Mouse (Mus musculus): ENCODE measurements around the gene Bcl2l11. TPM values are rescaled to one million over a fixed set of nuclear protein-coding genes. Genes with fewer than 3 reads are reported as not detected.

Bcl2l11 gene
- total and polyA plus RNA-seq, 3 experiments, result 2.3 to 6.3 TPM; not detected in 1

- H3K4me1 ChIP-seq (ENCODE audit: control insufficient read depth in 1 of 2, insufficient read depth in 2 of 2, low read length in 2 of 2), result peaks cover 5 to 23% of the 10 kb centered on the region in 2 experiments
- TF ChIP-seq RCOR1 (IDR thresholded peaks at IDR 0.05; ENCODE audit: low read depth, low read length) (peak; percentile 78), TAL1 (IDR thresholded peaks at IDR 0.05; ENCODE audit: low read length) (peak; percentile 91), USF2 (IDR thresholded peaks at IDR 0.05; ENCODE audit: borderline replicate concordance in 1 of 2, insufficient read depth in 1 of 2, low read depth in 1 of 2, low read length in 2 of 2) (no peak), SIN3A (IDR thresholded peaks at IDR 0.05; ENCODE audit: low read length) (peak; percentile 78; the same call in 1 of the 2 replicates), ETS1 (IDR thresholded peaks at IDR 0.05; ENCODE audit: low read depth, low read length) (peak; percentile 85), MEF2A (IDR thresholded peaks at IDR 0.05; ENCODE audit: extremely low read depth, insufficient replicate concordance, low read depth, low read length, poor library complexity, severe bottlenecking) (0 out of 2 replicates have a peak, but pooled peaks have one; percentile 31), EP300 (IDR thresholded peaks at IDR 0.05; ENCODE audit: low read depth in 1 of 2, low read length in 2 of 2) (peak; percentile 97 to 99), TCF12 (IDR thresholded peaks at IDR 0.05; ENCODE audit: low read depth, low read length) (peak; percentile 98), POLR2AphosphoS2 (IDR thresholded peaks at IDR 0.05; ENCODE audit: low read length) (no peak), GABPA (IDR thresholded peaks at IDR 0.05; ENCODE audit: low read depth, low read length) (no peak; the same call in 1 of the 2 replicates), MYB (IDR thresholded peaks at IDR 0.05; ENCODE audit: low read depth, low read length) (peak; percentile 95), GATA1 (IDR thresholded peaks at IDR 0.05; ENCODE audit: low read depth, low read length) (peak; percentile 92), ZC3H11A (IDR thresholded peaks at IDR 0.05; ENCODE audit: low read depth, low read length) (no peak), KAT2A (conservative IDR thresholded peaks at IDR 0.05; ENCODE audit: low read depth, low read length) (0 out of 2 replicates have a peak, but pooled peaks have one; percentile 21), MXI1 (IDR thresholded peaks at IDR 0.05; ENCODE audit: low read depth, low read length) (peak; percentile 65; the same call in 1 of the 2 replicates), MAX (IDR thresholded peaks at IDR 0.05; ENCODE audit: low read length) (no peak), BHLHE40 (IDR thresholded peaks at IDR 0.05; ENCODE audit: borderline replicate concordance, low read depth, low read length) (peak; percentile 40; the same call in 1 of the 2 replicates), TBP (IDR thresholded peaks at IDR 0.05; ENCODE audit: low read depth, low read length) (0 out of 2 replicates have a peak, but pooled peaks have one; percentile 19), MYC (IDR thresholded peaks at IDR 0.05; ENCODE audit: low read depth, low read length) (0 out of 2 replicates have a peak, but pooled peaks have one; percentile 33), NELFE (IDR thresholded peaks at IDR 0.05; ENCODE audit: low read depth, low read length) (no peak), RAD21 (IDR thresholded peaks at IDR 0.05; ENCODE audit: low read depth, low read length) (no peak), ZMIZ1 (IDR thresholded peaks at IDR 0.05; ENCODE audit: low read depth, low read length) (no peak), USF1 (IDR thresholded peaks at IDR 0.05; ENCODE audit: low read depth, low read length) (no peak), ELF1 (IDR thresholded peaks at IDR 0.05; ENCODE audit: low read depth, low read length) (0 out of 2 replicates have a peak, but pooled peaks have one; percentile 16)
- DNase-seq (ENCODE audit: low read depth, low spot score), result peak; percentile 93
- no peaks in the 10 kb centered on the region for H3K27me3 ChIP-seq (ENCODE audit: control insufficient read depth in 1 of 2, insufficient read depth in 2 of 2, low read length in 2 of 2)
- H3K4me3 ChIP-seq (ENCODE audit: control insufficient read depth in 1 of 2, insufficient read depth in 1 of 2, low read depth in 2 of 2, low read length in 2 of 2), result peak overlapping the region; percentile 8 to 16; a peak in 3 of 4 replicates
- peak overlapping the region; percentile 86 for H3K27ac ChIP-seq (ENCODE audit: control insufficient read depth, low read depth, low read length)
- no peaks in the 10 kb centered on the region for H3K9me3 ChIP-seq (replicated peaks; ENCODE audit: insufficient read depth, low read length)
- H3K79me2 ChIP-seq (ENCODE audit: control insufficient read depth, insufficient read depth, low read length, poor library complexity), result no peaks in the 10 kb centered on the region
- H3K36me3 ChIP-seq (ENCODE audit: control insufficient read depth in 1 of 2, insufficient read depth in 2 of 2, low read length in 2 of 2), result peaks cover 0 to 13% of the 10 kb centered on the region in 2 experiments; a peak in 2 of 4 replicates
- H3K9ac ChIP-seq (ENCODE audit: control insufficient read depth, low read depth, low read length, poor library complexity, severe bottlenecking), result peak overlapping the region; percentile 49
Measured at GRCm38 (mm10) chr2:128166623-128167423, 41.0 kb downstream of the Bcl2l11 start.
